Mouse (Mus musculus) lung, embryonic 14.5 days (tissue): Measurements from ENCODE around the gene Angptl1. TPM values are rescaled to one million over a fixed set of nuclear protein-coding genes. Genes with fewer than 3 reads are reported as not detected.

Experiments
- ATAC-seq: fragments of 200-750 bp; cut with Nextera tagmentation; 2 replicates; pipeline ENCODE4 v1.8.0; 2017; ENCODE audit warnings: mild to moderate bottlenecking, moderate TSS enrichment, moderate library complexity; ENCODE audit not compliant: insufficient read depth
- DNase-seq: peaks from one replicate; pipeline ENCODE4 v3.0.0-alpha.2; 2015
- H3K27ac ChIP-seq: fragments of 300-500 bp; sonication (generic); 2 replicates; pipeline ENCODE4 v1.5.1; 2014; ENCODE audit warnings: low read depth, mild to moderate bottlenecking, moderate library complexity
- H3K27me3 ChIP-seq: fragments of 300-500 bp; sonication (generic); 2 replicates; pipeline ENCODE4 v1.6.1; 2014; ENCODE audit warnings: low read length, control low read depth; ENCODE audit not compliant: insufficient read depth
- H3K36me3 ChIP-seq: fragments of 300-500 bp; sonication (generic); 2 replicates; pipeline ENCODE4 v1.6.1; 2014; ENCODE audit warnings: control low read depth; ENCODE audit not compliant: insufficient read depth
- H3K4me1 ChIP-seq: fragments of 300-500 bp; sonication (generic); 2 replicates; pipeline ENCODE4 v1.6.1; 2014; ENCODE audit warnings: antibody characterized with exemption, control low read depth; ENCODE audit not compliant: insufficient read depth
- H3K4me2 ChIP-seq: fragments of 300-500 bp; sonication (generic); 2 replicates; pipeline ENCODE4 v1.6.1; 2014; ENCODE audit warnings: mild to moderate bottlenecking
- H3K4me3 ChIP-seq: fragments of 300-500 bp; sonication (generic); 2 replicates; pipeline ENCODE4 v1.5.1; 2014; ENCODE audit warnings: low read depth, low read length
- H3K9ac ChIP-seq: fragments of 300-500 bp; sonication (generic); 2 replicates; pipeline ENCODE4 v1.6.1; 2014
- H3K9me3 ChIP-seq: fragments of 300-500 bp; sonication (generic); 2 replicates; pipeline ENCODE4 v1.6.1; 2016; ENCODE audit warnings: low read depth, low read length, control low read depth
- CTCF ChIP-seq: IDR thresholded peaks from 2 replicates; pipeline ENCODE4 v1.5.1; 2016; ENCODE audit warnings: antibody characterized with exemption, low read depth
- WGBS: fragments of 180-500 bp; shearing (Covaris S2); extraction: QIAGEN DNeasy Blood & Tissue Kit; methylation state at CpG from one replicate; pipeline ENCODE4 v1.1.7; 2014; 5-methylcytosine and 5-hydroxymethylcytosine counted together
- polyA plus RNA-seq: library from polyadenylated mRNA; unstranded; fragments of >200 nt; fragmentation: Nextera tagmentation; extraction: Ambion mirVana; gene quantifications from 2 replicates; pipeline ENCODE4 v1.2.1, GENCODE M21; 2014

Angptl1 gene
- polyA plus RNA-seq, 1 experiment from 2014 or later: 1.8 TPM

GRCm38 (mm10) chr1:156813485-156813884 lies 24.9 kb upstream of the Angptl1 start:
- TF ChIP-seq CTCF: no peak
- no peaks in the 10 kb centered on the region for H3K27me3 ChIP-seq
- H3K4me3 ChIP-seq: no peak overlapping the region
- ATAC-seq (no peak), DNase-seq (no peak)
- H3K36me3 ChIP-seq: peaks cover 14% of the 10 kb centered on the region
- peaks cover 3% of the 10 kb centered on the region; the same call in 1 of the 2 replicates for H3K4me1 ChIP-seq
- H3K9me3 ChIP-seq: no peaks in the 10 kb centered on the region
- no peak overlapping the region for H3K9ac ChIP-seq
- no peak overlapping the region for H3K4me2 ChIP-seq
- 27% methylated on average over 6 of the region's 6 CpGs for WGBS
- no peak overlapping the region for H3K27ac ChIP-seq

- H3K4me3 ChIP-seq: no peak overlapping the region
- WGBS: 97% methylated on average over 1 of the region's 1 CpGs
- DNase-seq (no peak), ATAC-seq (no peak)
- TF ChIP-seq CTCF: no peak
- H3K9me3 ChIP-seq: no peaks in the 10 kb centered on the region
- no peaks in the 10 kb centered on the region for H3K27me3 ChIP-seq
- no peaks in the 10 kb centered on the region for H3K4me1 ChIP-seq
- no peak overlapping the region for H3K4me2 ChIP-seq
- H3K27ac ChIP-seq: no peak overlapping the region
- H3K36me3 ChIP-seq: peaks cover 25% of the 10 kb centered on the region
- H3K9ac ChIP-seq: no peak overlapping the region
These were observed 19.1 kb upstream of the Angptl1 start for GRCm38 (mm10) chr1:156819236-156819635.

GRCm38 (mm10) chr1:156838695-156839094 lies 333 bp downstream of the Angptl1 start:
- Histone ChIP-seq H3K27me3 (no peaks in the 10 kb centered on the region), H3K9ac (peak overlapping the region; percentile 34; the same call in 1 of the 2 replicates), H3K36me3 (no peaks in the 10 kb centered on the region), H3K4me1 (peaks cover 2% of the 10 kb centered on the region; the same call in 1 of the 2 replicates), H3K9me3 (no peaks in the 10 kb centered on the region), H3K4me3 (peak overlapping the region; percentile 11; the same call in 1 of the 2 replicates), H3K4me2 (peak overlapping the region; percentile 58), H3K27ac (peak overlapping the region; percentile 21; the same call in 1 of the 2 replicates)
- 1% methylated on average over 6 of the region's 6 CpGs for WGBS
- ATAC-seq (peak; percentile 94), DNase-seq (peak; percentile 87)
- TF ChIP-seq CTCF: no peak

- TF ChIP-seq CTCF: no peak
- Histone ChIP-seq H3K9me3 (no peaks in the 10 kb centered on the region), H3K27me3 (no peaks in the 10 kb centered on the region), H3K36me3 (no peaks in the 10 kb centered on the region), H3K27ac (no peak overlapping the region), H3K9ac (no peak overlapping the region), H3K4me2 (no peak overlapping the region), H3K4me1 (peaks cover 2% of the 10 kb centered on the region; the same call in 1 of the 2 replicates), H3K4me3 (no peak overlapping the region)
- DNase-seq (no peak), ATAC-seq (no peak)
- WGBS: 40% methylated on average over 11 of the region's 11 CpGs
These were observed 3.4 kb downstream of the Angptl1 start for GRCm38 (mm10) chr1:156841625-156842339.

- Histone ChIP-seq H3K4me2 (no peak overlapping the region), H3K9ac (no peak overlapping the region)
- DNase-seq: no peak
These were observed 8.7 kb downstream of the Angptl1 start for GRCm38 (mm10) chr1:156847098-156847497.

GRCm38 (mm10) chr1:156852409-156852808 lies 14.0 kb downstream of the Angptl1 start:
- 46% methylated on average over 9 of the region's 9 CpGs for WGBS
- ATAC-seq (no peak), DNase-seq (no peak)
- Histone ChIP-seq H3K4me1 (no peaks in the 10 kb centered on the region), H3K27ac (peak overlapping the region; percentile 36; the same call in 1 of the 2 replicates), H3K36me3 (no peaks in the 10 kb centered on the region), H3K27me3 (no peaks in the 10 kb centered on the region), H3K9ac (no peak overlapping the region), H3K4me3 (no peak overlapping the region), H3K4me2 (no peak overlapping the region), H3K9me3 (no peaks in the 10 kb centered on the region)
- no peak for TF ChIP-seq CTCF

More at GRCm38 (mm10) chr1:156847098-156847497, 8.7 kb downstream of the Angptl1 start:
- Histone ChIP-seq H3K27me3 (no peaks in the 10 kb centered on the region), H3K4me1 (peaks cover 2% of the 10 kb centered on the region; the same call in 1 of the 2 replicates), H3K36me3 (no peaks in the 10 kb centered on the region), H3K27ac (no peak overlapping the region), H3K9me3 (no peaks in the 10 kb centered on the region), H3K4me3 (no peak overlapping the region)
- 55% methylated on average over 4 of the region's 4 CpGs for WGBS
- no peak for ATAC-seq
- no peak for TF ChIP-seq CTCF

- peak; percentile 65; the same call in 1 of the 2 replicates for ATAC-seq
- no peak overlapping the region for H3K9ac ChIP-seq
- TF ChIP-seq CTCF: no peak
- H3K27ac ChIP-seq: peak overlapping the region; percentile 2; the same call in 1 of the 2 replicates
- no peak for DNase-seq
- H3K9me3 ChIP-seq: no peaks in the 10 kb centered on the region
- H3K27me3 ChIP-seq: no peaks in the 10 kb centered on the region
- H3K4me2 ChIP-seq: no peak overlapping the region
- H3K4me3 ChIP-seq: no peak overlapping the region
- WGBS: 53% methylated on average over 5 of the region's 5 CpGs
- no peaks in the 10 kb centered on the region for H3K4me1 ChIP-seq
- H3K36me3 ChIP-seq: no peaks in the 10 kb centered on the region
These were observed 14.5 kb downstream of the Angptl1 start for GRCm38 (mm10) chr1:156852872-156853271.
